Mouse (Mus musculus): Measurements from ENCODE around the gene Lrguk.
A peak's percentile ranks its signal among the peaks of the same experiment; 100 is the strongest.

Gene Lrguk

DNA sequence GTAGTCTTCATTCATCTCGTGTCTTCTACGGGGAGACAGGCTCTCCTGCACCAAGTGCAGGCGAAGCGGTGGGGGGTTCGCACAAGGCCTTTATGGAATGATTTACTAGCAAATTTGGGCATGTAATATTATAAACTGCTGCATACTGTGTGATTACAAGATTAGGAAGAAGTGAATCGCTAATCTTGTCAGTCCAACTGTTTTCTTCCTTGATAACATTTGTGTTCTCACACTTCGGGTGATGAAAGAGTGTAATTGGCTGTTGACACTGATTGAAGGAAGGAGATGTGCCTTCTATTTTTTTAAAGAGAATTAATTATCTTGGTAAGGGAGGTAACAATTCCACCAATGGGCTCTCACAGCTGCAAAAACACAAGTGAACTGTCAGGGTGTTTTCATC is 119.4 kb downstream of the Lrguk start:
- DNase-seq, result no peak

DNA sequence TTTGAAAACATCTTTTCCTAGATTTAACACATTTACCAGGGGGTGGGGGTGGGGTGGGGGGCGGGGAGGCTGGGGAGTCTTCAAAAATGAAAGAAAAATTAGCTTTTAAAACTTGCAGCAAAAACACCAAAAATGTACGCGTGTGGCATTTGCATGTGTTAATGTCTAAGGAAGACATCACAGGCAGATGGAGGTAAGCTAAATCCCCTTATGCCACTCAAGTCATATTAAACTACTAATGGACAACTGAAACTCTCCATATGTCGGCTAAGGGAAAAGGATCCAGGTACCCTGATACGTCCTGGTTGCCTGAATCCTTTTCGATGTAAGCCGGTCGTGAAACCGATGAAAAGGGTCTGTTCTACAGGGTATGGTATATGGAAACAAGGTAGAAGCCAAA is 119.8 kb downstream of the Lrguk start:
- DNase-seq, result no peak

DNA sequence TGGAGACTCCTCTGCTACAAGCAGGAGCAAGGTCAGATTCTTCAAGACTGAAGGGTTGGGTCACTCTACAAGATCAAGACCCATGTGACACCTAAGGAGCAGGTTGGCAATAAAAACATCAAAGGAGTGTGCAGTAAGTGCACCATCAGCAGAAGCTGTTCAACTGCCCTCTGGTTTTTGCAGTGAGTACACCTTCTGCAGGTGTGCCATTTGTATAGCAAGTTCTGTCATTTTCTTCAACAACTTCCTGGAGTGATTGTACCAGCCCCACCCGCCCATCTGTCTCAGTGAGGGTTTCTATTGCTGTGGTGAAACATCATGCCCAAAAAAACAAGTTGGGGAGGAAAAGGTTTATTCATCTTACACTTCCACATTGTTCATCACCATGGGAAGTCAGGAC is 120.6 kb downstream of the Lrguk start:
- DNase-seq, result no peak

DNA sequence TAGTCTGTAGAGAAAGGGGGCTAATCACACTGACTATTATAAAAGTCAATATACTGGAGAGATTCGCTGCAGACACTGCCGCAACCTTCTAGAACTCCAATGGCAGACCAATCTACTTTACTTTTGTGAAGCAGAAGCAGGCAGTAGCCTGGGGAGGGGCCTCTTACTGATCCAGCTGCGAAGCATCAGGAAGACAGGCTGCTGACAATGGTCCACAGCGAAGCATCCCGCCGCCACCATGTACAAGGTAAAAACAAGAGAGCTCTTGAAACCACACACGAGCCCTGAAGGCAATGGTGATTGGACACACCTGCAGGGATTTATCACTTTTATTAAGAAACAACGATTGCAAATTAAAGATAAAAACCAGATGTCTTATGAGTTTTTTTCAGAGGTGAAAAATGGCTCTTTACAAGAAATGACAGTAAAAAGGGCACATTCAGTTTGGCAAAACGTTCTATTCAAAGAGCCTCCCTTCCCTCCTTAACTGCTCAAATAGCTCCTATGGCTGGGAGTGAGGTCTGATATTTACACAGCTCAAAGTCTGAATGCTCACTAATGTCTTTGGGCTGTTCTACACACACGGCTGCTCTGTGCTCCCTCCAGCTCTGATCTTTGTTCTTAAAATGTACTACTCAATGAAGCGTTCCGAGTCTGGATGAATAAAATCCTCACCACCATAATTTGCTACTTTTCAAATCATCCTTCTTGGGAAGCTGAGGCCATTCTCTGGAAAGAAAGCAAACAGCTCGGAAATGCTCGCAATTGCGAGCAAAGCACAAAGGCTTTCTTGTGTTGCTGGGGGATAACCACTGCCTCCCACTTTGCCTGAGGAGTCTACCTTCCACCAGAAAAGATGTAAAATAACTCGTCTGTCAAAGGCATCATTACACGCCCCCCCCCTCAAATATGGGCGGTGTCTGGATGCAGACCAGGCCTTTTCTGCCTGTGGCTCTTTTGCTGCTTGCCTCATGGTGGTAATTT is 124.1 kb downstream of the Lrguk start:
- no peak for DNase-seq

DNA sequence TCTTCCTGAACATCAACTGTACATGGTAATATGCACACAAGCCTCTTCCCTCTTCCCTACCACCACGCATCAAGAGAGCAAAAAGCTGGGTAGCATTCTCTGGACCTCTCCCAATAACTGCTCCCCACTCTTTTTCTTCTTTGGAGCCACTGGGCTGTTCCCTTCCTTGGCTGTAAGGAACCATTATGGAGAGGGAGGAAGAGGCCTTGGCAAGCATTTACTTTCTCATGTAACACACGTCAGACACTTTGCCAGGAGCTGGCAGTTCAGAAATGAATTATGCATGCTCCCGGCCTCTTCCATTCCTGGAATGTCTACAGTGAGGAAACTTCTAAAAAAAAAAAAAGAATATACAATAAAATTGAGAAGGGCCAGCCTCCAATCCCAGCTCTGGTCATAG is 125.0 kb downstream of the Lrguk start:
- DNase-seq, result no peak

DNA sequence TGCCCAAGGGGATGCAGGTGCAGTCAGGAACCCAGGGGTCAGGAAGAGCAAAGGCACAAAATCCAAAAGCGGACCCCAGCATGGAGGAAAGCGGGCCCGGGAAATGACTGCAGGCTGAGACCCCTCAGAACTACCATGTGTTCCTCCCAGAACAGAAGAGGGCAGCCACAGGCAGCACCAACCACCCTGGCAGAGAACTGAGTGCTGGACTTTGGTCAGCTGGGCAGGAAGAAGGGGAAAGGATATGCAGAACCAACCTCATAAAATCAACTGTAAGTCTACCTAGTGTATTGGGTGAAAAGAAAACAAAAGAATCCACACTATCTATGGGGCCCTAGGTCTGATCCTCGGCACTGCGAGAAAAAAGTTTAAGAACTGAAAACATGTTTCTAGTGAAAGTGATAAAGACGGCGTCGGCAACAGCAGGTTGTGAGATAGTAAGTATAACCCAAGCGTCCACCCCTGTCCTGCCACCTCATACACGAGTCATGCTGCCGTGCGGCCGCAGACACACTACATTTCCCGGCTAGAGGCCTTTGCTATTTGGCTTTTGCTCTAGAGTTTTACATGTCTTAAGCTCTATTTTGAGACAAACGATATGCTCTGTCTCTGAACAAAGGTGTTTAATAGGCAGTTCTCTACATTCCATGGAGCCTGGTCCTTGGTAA is 126.0 kb downstream of the Lrguk start:
- DNase-seq, result no peak

DNA sequence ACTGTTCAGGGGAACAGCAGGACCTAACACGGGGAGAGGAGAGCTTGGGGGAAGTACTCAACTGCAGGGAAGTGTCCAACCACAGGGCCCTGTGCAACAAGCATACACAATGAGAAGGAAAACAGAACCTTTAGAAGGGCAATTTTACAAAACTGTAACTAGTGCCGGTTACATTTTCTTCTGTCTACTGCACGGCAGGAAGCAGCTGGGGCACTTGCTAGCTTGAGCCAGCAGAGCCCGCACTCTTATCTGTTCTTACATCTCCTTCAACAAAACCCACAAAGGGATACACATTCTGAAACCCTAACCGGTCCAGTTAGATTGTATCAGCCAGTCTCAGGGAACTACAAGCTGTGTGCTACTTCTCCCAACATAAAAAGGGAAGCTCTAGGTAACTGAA is 126.8 kb downstream of the Lrguk start:
- no peak for DNase-seq

DNA sequence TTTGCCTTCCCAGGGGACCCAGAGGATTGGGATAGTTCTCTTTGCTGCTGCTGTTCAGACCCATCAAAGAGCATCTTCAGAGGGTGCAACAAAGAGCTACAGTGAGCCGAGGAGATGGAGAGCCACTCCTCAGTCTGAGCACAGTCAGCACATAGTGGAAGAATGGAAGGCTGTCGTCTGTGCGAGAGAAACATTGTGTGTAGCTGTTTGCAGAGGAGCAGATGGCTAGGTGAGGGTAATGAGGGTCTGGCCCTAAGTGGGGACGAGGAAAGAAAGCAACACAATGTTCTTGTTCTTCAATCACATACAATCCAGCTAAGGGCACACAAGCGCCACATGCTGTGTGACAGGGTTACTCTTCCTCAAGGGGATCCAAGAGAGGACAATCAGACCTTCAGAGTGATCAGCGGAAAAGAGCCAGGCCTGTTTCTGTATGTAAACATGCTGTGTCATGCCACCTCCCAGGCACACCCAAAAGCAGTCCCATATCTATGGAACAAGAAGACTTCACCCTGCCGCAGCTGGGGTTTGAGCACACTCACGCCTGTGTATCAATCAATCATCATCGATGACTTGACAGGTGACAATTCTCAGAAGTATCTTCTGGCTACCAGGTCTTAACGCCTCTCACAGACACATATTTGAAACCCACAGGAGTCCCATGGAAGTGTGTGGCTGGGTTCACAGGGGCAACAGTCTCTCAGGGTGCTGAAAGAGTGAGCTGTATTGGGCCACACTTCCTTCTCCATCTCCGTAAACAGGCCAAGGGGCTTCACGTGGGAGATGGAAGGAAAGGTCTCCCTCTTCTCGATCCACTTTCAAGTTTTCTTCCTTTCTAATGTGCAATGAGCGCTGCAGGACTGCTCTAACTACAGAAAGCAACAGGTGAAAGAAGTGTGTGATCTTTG is 127.8 kb downstream of the Lrguk start:
- no peak for DNase-seq

DNA sequence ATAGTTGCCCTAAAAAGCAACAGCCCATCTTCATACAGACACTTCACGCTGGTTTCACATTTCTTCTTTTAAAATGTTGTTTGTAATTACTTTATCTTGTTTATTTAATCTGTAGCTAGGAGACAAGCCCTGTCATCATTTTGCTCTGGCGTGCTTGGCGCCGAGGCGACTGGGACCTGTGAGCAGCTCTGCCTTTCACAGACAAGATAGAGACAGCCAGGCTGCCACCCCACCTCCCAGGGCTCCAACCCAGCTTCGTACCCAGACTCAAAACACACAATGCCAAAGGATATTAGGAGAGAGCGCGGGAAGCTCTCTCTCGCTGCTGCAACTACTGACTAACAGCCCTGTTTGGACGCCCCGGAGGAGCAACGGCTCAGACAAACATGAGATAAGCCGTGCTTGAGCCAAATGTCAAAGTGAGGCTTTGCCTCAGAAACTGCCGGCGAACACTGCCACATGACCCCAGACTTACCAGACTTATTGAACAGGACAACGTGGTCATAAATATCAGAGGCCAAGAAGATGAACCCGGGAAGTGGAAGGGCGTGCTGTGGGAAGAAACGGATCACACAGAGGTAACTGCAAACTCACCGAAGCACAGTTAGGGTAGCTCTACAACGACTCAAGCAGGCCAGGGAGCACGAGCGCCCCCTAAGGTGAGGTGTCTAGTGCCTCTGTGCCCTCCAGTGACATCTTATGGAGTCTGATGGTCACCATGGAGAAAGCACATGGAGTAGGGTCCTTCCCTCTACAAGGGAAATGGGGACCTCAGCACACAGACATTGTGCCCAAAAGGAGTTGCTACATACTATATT is 131.0 kb downstream of the Lrguk start:
- DNase-seq, result no peak

DNA sequence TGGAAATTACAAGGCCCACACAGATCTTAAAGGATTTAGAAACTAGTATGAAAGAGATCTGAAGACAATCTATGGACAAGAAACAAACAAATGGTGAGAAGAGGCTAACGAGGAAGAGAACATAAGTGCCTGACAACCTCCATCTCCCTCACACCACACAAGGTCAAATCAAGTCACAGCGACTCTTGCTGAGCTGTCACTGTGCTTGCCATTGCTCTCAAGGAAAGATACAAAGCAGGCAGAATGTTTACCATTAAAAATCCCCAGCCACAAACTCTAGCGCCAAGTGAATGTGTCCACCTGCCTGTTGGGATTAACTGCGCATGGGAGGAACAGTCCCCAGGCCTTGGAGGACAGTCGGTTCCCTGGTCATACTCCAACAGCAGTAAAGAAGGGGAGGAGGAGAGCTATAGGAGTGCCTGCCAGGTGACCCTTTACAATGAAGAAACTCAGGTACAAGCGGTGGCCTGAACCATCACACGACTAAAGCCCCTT is 131.6 kb downstream of the Lrguk start:
- DNase-seq, result no peak

DNA sequence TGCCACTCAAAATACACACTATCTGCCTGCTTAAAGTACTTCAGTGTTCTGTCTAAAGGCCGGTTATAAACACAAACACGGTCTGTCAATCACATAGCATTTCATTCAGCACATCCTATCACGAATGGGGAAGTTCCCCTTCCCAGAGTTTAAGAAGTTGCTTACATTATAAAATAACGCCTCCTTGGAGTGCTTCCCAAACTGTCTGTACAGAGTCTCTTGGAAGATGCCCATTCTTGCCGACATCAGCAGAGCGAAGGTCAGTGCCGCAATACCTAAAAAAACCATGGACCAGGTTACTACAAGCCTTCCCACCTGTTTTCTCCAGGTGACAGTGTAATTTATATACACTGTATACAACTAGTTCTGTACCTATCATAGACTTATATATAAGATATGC is 132.3 kb downstream of the Lrguk start:
- DNase-seq, result no peak

DNA sequence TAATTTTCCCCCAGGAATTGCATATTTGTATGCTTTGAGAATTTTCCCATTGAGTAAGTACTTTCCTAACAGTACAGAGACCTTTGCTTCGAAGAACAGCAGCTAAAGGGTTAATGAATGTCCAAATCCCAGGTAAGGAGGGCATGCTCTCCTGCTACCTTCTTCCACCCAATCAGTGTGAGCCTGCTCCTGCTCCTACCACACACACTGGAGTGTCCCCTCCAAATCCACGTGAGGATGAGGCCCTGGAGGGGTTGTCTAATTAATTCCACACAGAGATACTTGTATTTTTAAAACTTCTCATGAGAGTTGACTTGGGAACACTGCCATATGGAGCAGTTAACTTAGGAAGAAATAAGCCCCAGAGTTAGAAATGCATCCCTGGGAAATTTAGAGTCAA is 133.4 kb downstream of the Lrguk start:
- DNase-seq, result no peak

DNA sequence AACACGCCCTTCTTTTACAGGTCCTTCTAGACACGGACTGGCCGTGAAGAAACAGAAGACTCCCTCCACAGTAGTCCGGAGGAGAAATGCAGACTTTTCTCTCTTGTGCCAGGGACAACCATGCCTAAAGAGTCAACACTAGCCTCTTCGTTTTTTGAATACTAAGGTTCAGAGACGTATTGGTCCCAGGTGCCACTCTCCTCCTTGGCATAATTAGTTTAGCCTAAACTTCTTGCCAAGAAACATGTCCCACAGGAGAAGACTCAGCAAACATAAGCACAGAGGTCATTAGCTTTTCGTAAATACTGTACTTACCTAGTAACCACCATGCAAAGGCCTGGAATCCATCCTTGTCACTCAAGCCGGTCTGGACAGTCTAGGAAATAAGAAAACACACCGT is 133.8 kb downstream of the Lrguk start:
- no peak for DNase-seq

DNA sequence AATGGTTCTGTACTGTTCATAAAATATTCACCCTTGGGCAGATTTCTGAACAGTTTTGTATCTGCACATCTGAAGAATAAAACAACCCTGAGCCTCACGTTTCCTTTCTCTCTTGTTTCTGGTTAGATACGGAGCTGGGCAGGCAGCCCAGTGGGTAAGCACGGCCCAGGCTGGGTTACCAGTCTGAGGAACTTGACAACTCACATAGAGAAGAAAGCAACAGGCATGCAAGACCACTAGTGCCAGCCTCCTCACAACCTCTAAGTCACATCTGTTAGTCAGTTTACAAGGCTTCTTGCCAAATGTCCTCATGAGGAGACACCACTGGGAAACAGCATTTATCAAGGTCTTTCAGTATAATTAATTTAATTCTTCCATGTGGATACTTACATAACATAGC is 139.6 kb downstream of the Lrguk start:
- no peak for DNase-seq

DNA sequence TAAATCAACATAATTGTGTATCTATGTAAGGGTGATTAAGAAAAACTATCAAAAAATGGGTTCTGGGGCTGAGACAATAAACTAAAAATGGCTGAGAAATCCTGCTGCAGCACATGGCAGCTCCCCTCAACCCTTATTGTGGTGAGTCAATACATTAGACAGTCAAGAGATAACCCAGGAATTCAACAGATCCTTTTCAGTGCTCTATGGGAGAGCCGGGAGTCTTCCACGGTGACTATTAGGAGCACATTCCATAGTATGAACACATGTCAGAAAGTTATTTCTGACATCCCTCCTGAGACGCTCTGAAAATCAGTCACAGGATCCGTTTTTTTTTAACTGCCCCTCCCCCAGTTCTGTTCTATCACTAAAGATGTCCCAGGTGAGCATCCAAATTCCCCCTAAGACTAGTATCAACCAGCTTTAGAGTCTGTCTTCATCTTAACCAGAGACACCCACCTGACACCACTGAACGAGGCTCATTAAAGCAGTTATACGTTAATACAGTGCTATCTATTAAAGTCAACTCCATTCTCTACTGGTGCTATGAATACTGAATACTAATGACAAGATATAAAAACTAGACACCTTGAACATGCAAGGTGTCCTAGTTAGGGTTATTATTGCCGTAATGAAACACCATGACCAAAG is 141.7 kb downstream of the Lrguk start:
- no peak for DNase-seq

DNA sequence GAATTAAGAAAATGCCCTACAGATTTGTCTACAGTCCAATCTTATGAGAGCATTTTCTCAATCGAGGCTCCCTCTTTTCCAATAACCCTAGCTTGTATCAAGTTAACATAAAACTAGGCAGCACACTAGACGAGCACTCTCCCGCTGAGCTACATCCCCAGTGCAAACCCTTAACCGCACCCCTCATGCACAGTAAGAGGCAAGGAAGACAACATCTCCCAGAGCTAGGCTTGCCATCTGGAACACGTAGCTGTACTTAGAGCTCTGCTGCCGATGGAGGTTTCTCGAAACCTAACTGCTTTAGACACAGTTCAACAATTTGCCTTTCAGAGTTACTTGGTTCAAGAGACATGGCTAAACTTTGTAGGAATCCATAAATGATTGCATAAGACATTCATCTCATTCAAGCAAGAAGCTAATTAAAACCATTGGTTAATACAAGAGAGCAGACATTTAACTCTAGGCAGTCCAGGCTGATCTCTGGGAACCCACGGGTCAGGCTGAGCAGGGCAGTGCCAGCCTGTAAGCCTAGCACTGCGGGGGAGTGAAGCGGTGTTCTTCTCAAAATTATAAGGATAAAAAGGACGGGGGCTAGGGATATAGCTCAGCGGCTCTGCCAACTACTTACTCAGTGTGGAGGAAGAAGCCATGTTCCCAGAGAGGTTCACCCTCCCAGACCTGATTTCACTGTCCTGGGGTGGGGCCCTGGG is 142.7 kb downstream of the Lrguk start:
- no peak for DNase-seq

DNA sequence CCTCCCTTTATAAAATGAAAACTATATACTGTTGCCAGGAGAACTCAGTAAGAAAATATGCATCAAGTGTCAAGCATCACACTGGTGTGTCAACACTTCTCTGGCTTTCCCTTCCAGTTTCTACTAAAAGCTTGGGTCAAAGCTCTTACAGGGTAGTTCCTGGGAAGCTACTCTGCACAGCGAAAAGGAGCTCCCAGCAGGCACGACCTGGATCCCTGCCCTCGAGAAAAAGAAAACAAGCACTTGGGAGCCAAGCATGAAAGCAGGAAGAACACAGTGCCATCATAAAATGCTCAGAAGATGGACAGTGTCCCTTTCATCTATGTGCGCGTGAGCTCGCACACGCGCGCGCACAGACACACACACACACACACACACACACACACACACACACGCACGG is 144.0 kb downstream of the Lrguk start:
- no peak for DNase-seq

DNA sequence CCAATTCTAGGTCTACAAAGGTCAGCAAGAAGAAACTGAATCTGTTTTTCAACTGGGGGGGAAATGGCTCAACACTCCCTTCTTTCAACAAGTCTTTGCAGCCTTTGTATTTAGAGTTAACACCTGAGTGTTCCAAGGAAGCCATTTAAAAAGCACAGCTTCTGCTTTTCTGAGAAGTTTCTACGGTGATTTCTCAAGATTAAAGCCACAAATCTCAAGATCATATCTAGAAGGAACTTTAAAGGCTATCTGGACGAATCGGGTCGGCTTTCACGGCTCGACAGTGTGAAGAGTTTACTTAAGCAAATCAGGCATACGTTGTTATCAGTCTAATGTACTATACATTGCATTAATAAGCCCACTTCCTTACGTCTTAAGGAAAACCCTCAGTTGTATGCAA is 145.5 kb downstream of the Lrguk start:
- no peak for DNase-seq

DNA sequence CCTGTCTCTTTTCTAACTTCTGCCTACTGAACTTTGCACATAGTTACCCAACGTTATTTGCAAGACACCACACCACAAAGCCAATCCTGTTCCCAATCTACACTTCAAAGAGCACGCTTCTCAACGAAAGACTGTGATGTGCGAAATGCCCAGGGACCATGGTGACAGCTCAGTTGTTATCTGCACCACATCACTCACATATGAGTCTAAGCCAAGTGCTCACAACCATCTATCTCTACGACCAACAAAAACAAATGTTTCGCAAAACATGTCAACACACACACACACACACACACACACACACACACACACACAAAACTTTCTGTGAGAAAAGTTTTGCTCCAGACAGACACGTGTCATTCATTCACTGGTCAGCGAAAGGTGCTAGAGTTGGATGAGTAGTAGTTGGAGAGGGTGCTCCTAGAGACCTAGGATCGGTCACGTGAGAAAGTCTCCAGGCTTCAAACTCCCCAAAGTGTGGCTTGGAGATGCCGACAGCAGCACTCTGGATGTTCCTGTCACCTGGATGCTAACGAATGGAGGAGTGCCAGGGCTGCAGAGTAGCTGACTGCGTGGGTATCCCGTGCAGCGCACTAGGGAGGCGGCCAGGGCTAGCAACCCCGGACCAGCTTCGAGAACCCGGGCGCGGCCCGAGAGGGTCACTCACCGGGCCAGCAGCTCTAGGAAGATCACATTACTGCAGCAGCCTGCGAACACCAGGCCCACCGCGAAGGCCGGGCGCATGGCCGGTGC is 147.0 kb downstream of the Lrguk start:
- no peak for DNase-seq

DNA sequence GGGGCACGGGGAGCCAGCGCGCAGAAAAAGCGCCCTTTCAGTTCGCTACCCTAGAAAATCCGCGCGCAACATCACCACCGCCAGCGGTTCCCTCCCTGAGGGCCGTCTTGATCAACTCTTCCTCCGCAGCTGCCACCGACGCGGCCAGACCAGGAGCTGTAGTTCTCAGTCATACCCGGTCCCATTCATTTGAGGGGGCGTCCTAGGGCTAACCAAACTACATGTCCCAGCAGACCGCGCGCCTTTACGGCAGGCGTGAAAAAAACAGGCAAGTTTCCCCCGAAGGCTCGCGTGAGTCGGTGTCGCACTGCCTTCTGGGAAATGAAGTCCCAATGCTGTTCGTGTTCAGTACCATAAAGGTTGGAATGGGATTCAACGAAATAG is 147.6 kb downstream of the Lrguk start, which contains the start of gene Slc35b4:
Slc35b4 (minus strand) TSS at position 248 of the 384 bp plus-strand sequence.
- DNase-seq, result peak; percentile 99
